Mouse (Mus musculus) MEL (cell line): ENCODE measurements around the gene Nipbl.

Experiments used
- CHD2 ChIP-seq: IDR thresholded peaks from 2 replicates; pipeline ENCODE4 v1.6.1; 2011; ENCODE audit warnings: low read length, improper control_type of control experiment
- CTCF ChIP-seq, 3 experiments: IDR thresholded peaks in 2 of 3; conservative IDR thresholded peaks in 1 of 3; 2 replicates each; pipeline ENCODE4 v1.5.1; 2011 to 2012; ENCODE audit warnings: low read length in 3 of 3, low read depth in 2 of 3, mild to moderate bottlenecking in 2 of 3, improper control_type of control experiment in 1 of 3, inconsistent platforms in 1 of 3, mixed read lengths in 1 of 3, moderate library complexity in 1 of 3; ENCODE audit not compliant: control insufficient read depth in 1 of 3, insufficient read depth in 1 of 3, poor library complexity in 1 of 3, severe bottlenecking in 1 of 3
- GABPA ChIP-seq: IDR thresholded peaks from 2 replicates; pipeline ENCODE4 v1.6.1; 2012; ENCODE audit warnings: low read depth, mild to moderate bottlenecking, inconsistent platforms, low read length, improper control_type of control experiment, moderate library complexity
- GATA1 ChIP-seq: IDR thresholded peaks from 2 replicates; pipeline ENCODE4 v1.6.1; 2011; ENCODE audit warnings: low read depth, low read length, improper control_type of control experiment
- MAFK ChIP-seq: IDR thresholded peaks from 2 replicates; pipeline ENCODE4 v1.6.1; 2011; ENCODE audit warnings: low read depth, mild to moderate bottlenecking, low read length, improper control_type of control experiment, borderline replicate concordance
- MAX ChIP-seq: IDR thresholded peaks from 2 replicates; pipeline ENCODE4 v1.6.1; 2011; ENCODE audit warnings: low read length, improper control_type of control experiment
- MAZ ChIP-seq: IDR thresholded peaks from 2 replicates; pipeline ENCODE4 v1.6.1; 2012; ENCODE audit warnings: low read depth, mild to moderate bottlenecking, inconsistent platforms, low read length, improper control_type of control experiment
- MYC ChIP-seq: IDR thresholded peaks from 2 replicates; pipeline ENCODE4 v1.6.1; 2011; ENCODE audit warnings: low read depth, mild to moderate bottlenecking, low read length, improper control_type of control experiment, moderate library complexity
- POLR2A ChIP-seq, 2 experiments: IDR thresholded peaks; 2 replicates each; pipeline ENCODE4 v1.6.1; 2011 to 2012; ENCODE audit warnings: low read length in 2 of 2, mild to moderate bottlenecking in 2 of 2, control low read depth in 1 of 2, improper control_type of control experiment in 1 of 2, low read depth in 1 of 2, moderate library complexity in 1 of 2; ENCODE audit not compliant: control insufficient read depth in 1 of 2, insufficient read depth in 1 of 2, poor library complexity in 1 of 2
- TAL1 ChIP-seq: IDR thresholded peaks from 2 replicates; pipeline ENCODE4 v1.6.1; 2012; ENCODE audit warnings: mild to moderate bottlenecking, inconsistent platforms, low read length, moderate library complexity, mixed read lengths
- UBTF ChIP-seq: IDR thresholded peaks from 2 replicates; pipeline ENCODE4 v1.6.1; 2012; ENCODE audit warnings: low read depth, mild to moderate bottlenecking, inconsistent platforms, low read length, improper control_type of control experiment, moderate library complexity, borderline replicate concordance; ENCODE audit not compliant: insufficient read depth
- USF2 ChIP-seq, 2 experiments: IDR thresholded peaks; 2 replicates each; pipeline ENCODE4 v1.6.1; 2011 to 2012; ENCODE audit warnings: improper control_type of control experiment in 2 of 2, low read length in 2 of 2, borderline replicate concordance in 1 of 2, inconsistent platforms in 1 of 2, low read depth in 1 of 2, mild to moderate bottlenecking in 1 of 2; ENCODE audit not compliant: insufficient read depth in 1 of 2
- ZNF384 ChIP-seq: IDR thresholded peaks from 2 replicates; pipeline ENCODE4 v1.6.1; 2012; ENCODE audit warnings: low read depth, mild to moderate bottlenecking, inconsistent platforms, low read length, improper control_type of control experiment

DNA sequence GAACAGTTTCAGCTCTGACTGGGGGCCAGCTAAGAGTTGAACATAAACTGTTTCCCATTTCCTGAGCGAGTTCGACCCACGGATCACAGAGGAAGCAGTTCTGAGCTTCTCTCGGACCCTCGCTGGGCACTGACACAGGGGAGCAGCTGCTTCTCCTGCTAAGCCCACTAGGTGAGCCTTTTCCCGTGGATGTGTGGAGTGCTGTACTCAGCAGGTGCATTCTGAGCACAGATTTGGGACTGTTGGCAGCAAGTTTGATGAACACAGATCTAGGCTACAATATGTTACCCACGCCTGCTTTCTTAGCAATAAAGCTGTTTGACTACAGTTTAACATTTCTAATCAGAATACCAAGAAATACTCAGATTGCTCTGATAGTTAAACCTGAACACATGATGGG lies 162.6 kb downstream of the Nipbl start:
- no peak for TF ChIP-seq GATA1
- no peak for TF ChIP-seq CTCF (IDR thresholded peaks at IDR 0.05 in 2 of 3, conservative IDR thresholded peaks at IDR 0.05 in 1 of 3; ENCODE audit: control insufficient read depth in 1 of 3, insufficient read depth in 1 of 3, low read depth in 2 of 3, low read length in 3 of 3, poor library complexity in 1 of 3, severe bottlenecking in 1 of 3)
- no peak for TF ChIP-seq POLR2A (IDR thresholded peaks at IDR 0.05; ENCODE audit: control insufficient read depth in 1 of 2, insufficient read depth in 1 of 2, low read depth in 1 of 2, low read length in 2 of 2, poor library complexity in 1 of 2)
- TF ChIP-seq MAZ, result no peak
- TF ChIP-seq MAFK, result no peak
- no peak for TF ChIP-seq MYC
- TF ChIP-seq GABPA, result no peak
- no peak for TF ChIP-seq USF2 (IDR thresholded peaks at IDR 0.05; ENCODE audit: borderline replicate concordance in 1 of 2, insufficient read depth in 1 of 2, low read depth in 1 of 2, low read length in 2 of 2)
- TF ChIP-seq ZNF384, result no peak
- no peak for TF ChIP-seq UBTF
- TF ChIP-seq MAX, result no peak
- TF ChIP-seq TAL1, result no peak
- TF ChIP-seq CHD2, result no peak
